Mouse (Mus musculus): Measurements from ENCODE around the gene Fam71e1.

Gene Fam71e1

GRCm38 (mm10) chr7:44534242-44534641 lies 37.9 kb downstream of the Fam71e1 start:
- no peak for DNase-seq (ENCODE audit: extremely low read depth, low read depth, low spot score)

- no peak for DNase-seq (ENCODE audit: extremely low read depth, low read depth, low spot score)
These were observed 38.5 kb downstream of the Fam71e1 start for GRCm38 (mm10) chr7:44534656-44535441.

- no peak for DNase-seq (ENCODE audit: extremely low read depth, low read depth, low spot score)
These were observed 39.5 kb downstream of the Fam71e1 start for GRCm38 (mm10) chr7:44535657-44536589.

- peak; percentile 82 for DNase-seq (ENCODE audit: extremely low read depth, low read depth, low spot score)
These were observed 40.2 kb downstream of the Fam71e1 start for GRCm38 (mm10) chr7:44536590-44536968.

GRCm38 (mm10) chr7:44537009-44537408 lies 40.6 kb downstream of the Fam71e1 start:
- no peak for DNase-seq (ENCODE audit: extremely low read depth, low read depth, low spot score)

GRCm38 (mm10) chr7:44537496-44537895 lies 41.1 kb downstream of the Fam71e1 start:
- no peak for DNase-seq (ENCODE audit: extremely low read depth, low read depth, low spot score)

- no peak for DNase-seq (ENCODE audit: extremely low read depth, low read depth, low spot score)
These were observed 42.6 kb downstream of the Fam71e1 start for GRCm38 (mm10) chr7:44538756-44539624.

GRCm38 (mm10) chr7:44542555-44542954 lies 46.2 kb downstream of the Fam71e1 start:
- DNase-seq (ENCODE audit: extremely low read depth, low read depth, low spot score), result no peak

GRCm38 (mm10) chr7:44543071-44543470 lies 46.7 kb downstream of the Fam71e1 start:
- DNase-seq (ENCODE audit: extremely low read depth, low read depth, low spot score), result no peak

GRCm38 (mm10) chr7:44546274-44546673 lies 49.9 kb downstream of the Fam71e1 start:
- no peak for DNase-seq (ENCODE audit: extremely low read depth, low read depth, low spot score)

- no peak for DNase-seq (ENCODE audit: extremely low read depth, low read depth, low spot score)
These were observed 50.7 kb downstream of the Fam71e1 start for GRCm38 (mm10) chr7:44547041-44547440.

GRCm38 (mm10) chr7:44547725-44548124 lies 51.3 kb downstream of the Fam71e1 start:
- no peak for DNase-seq (ENCODE audit: extremely low read depth, low read depth, low spot score)

- DNase-seq (ENCODE audit: extremely low read depth, low read depth, low spot score), result peak; percentile 63
These were observed 52.2 kb downstream of the Fam71e1 start, which contains the start of gene Pold1 for GRCm38 (mm10) chr7:44548497-44549087. Gene Pold1, minus strand, starts transcription at chr7:44548849.

- DNase-seq (ENCODE audit: extremely low read depth, low read depth, low spot score), result no peak
These were observed 53.4 kb downstream of the Fam71e1 start for GRCm38 (mm10) chr7:44549621-44550408.

- no peak for DNase-seq (ENCODE audit: extremely low read depth, low read depth, low spot score)
These were observed 54.0 kb downstream of the Fam71e1 start for GRCm38 (mm10) chr7:44550409-44550678.
